Mouse (Mus musculus) CD4-positive, CD25-positive, alpha-beta regulatory T cell (primary cell): Measurements from ENCODE around the gene Fam83e. TPM values are rescaled to one million over a fixed set of nuclear protein-coding genes. Genes with fewer than 3 reads are reported as not detected.

Source experiments
- polyA plus RNA-seq: library from polyadenylated mRNA; unstranded; fragments of 100-300 nt; shearing (Covaris generic); gene quantifications from one replicate; pipeline ENCODE4 v1.2.1, GENCODE M21; 2017

The Fam83e gene
- 0.43 TPM for polyA plus RNA-seq

DNA sequence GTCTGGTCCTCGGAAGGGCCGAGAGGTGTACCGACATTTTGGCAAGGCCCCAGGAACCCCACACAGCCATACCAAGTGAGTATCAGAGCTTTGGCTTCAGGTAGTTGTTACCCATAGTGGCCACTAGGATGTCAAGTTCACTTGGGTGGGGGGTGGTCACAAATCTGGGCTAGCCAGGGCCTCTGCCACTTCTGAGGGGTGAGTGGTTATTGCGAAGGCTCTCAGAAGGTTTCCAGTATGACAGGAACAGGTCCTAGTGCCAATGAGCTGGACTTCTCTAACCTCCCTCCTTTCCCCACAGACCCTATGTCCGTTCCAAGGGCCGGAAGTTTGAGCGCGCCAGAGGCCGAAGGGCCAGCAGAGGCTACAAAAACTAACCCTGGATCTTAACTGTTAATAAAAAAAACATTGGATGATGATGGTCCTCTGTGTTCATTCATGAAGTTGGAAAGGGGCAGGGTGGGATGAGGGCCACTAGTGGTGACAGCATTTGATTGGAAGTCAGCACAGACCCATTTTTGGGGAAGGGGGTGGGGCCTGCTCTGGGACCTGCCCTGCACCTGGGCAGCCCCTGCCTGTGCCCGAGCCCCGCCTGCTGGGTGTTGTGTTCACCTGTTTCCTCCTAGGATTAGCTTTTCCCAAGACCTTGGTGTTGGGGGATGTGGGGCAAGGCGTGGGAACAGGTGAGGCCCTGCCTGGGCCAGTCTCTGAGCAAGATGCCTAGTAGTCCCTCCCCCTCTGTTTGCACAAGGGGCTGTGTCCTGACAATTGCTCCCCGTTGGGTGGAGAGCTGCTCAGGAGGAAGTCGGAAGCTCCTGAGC, at the start of gene Fam83e:
Fam83e (plus strand) TSS at position 800 of the 821 bp plus-strand sequence.

DNA sequence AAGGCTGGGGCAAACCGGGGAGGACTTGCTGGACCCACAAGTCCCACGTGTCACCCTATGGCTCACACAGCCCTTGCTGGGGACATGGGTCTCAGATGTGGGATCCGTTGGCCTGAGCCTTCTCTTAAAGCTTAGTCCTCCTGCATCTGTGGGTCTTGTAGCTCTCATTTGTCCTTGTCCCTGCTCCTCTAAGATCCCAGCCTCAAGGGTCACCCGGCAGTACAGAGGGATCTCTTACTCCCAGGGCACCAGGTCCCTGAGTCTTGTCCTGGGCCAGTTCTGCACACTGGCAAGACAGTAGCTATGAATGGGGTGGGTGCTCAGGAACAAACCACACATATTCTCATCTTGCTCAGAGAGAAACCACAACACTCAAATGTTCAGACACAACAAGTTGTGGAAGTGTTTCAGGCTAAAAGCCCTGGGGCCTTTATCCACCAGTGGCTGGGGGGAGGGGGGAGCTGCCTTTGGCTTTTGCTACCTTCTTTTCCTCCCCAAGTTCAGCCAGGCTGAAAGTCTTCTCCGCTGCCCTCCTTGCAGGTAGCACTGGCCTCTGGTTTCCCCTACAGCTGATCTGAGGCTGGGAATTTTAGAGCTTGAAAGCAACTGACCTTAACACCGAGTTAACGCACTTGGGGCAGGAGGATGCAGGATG, 37.5 kb upstream of the Fam83e start, which contains the start of gene Ntn5:
Ntn5 (plus strand) TSS at position 627 of the 655 bp plus-strand sequence.

DNA sequence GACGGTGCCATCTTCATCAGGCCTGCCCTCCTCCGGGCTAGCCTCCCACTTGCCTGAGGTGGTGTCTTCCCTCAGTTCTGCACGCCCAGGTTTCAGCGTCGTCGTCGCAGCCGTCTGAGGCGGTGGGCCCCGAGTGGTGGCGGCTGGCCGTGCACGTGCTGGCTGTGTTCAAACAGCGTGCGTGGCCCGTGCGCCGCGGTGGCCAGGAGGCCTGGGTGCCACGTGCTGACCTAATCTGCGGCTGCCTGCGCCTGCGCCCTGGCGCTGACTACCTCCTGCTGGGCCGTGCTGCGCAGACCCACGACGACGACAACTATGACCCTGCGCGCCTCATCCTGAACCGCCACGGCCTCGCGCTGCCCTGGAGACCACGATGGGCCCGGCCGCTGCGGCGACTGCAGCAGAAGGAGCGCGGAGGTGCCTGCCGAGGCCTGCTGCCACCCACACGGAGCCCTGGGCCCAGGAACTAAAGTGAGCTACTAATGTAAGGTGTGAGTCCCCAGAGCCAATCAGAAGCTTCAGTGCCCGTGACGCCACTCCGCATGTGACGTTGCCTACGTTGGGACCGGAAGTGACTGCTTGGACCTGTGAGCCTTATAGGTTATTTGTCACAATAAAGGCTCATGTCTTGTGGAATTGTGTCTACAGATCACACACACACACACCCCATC, 27.0 kb upstream of the Fam83e start, which contains the start of gene Sec1:
Sec1 (minus strand) TSS at position 482 of the 671 bp plus-strand sequence.

DNA sequence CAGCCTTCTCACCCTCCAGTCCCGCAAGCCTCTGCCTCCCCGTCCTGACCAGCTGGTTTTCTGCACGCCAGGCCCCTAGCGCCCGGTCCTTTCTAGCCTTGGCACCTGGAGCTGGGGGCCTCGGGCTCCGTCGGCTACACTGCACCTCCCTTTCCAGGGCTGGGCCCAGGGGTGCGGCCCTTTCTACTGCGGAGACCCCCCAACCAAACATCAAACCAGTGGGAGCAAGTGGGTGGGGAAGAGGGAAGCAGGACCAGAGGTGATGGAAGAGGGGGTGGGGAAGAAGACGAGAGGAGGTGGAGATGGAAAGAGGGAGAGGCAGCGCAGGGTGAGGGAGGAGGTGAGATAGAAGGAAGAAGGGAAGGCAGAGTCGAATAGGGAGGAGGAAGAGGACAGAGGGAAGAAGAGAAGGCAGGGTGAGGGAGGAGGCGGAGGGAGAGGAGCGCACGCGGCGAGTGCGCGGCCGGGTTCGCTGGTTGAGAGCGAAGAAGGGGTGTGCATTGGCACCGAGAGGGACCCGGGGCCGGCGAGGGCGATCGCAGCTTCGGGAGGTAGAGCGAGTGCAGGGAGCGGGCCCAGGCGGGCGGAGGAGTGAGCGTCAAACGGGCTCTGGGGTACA, 21.4 kb upstream of the Fam83e start, which contains the start of gene Car11:
Car11 (plus strand) TSS at position 321 of the 619 bp plus-strand sequence.

DNA sequence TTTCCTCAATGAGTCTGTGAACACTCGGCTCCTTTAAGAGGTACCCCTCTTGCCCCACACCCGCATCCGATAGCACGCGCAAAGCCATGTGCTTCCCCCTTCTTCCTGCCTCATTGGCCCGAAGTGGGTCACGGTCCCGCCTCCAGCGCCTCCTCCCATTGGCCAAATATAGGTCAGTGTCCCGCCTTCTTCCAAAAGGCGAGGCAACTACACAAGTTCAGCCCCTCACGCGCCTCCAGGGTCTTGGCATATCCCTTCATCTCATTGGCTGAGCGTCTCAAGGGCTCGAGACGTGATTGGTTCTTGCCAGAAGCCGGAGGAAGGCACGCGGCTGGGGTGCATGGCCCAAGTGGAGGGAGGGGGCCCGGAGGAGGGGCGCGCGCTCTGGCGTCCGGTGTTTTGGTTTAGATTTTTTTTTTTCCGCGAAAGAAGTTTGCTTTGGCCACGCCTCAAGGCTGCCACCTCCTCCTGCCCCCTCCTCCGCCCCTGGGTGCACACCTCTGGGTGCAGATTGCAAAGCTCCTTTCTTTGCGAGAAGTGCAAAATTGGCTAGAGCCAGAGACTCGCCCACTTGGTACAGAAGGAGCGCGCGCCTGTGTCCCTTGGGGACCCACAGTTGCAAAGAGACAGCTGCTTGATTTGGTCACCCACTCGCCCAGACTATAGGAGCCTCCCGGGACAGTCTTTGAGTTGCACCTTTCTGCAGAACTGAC, 16.1 kb upstream of the Fam83e start, which contains the start of gene Dbp:
Dbp (plus strand) TSS at position 359 of the 713 bp plus-strand sequence.

DNA sequence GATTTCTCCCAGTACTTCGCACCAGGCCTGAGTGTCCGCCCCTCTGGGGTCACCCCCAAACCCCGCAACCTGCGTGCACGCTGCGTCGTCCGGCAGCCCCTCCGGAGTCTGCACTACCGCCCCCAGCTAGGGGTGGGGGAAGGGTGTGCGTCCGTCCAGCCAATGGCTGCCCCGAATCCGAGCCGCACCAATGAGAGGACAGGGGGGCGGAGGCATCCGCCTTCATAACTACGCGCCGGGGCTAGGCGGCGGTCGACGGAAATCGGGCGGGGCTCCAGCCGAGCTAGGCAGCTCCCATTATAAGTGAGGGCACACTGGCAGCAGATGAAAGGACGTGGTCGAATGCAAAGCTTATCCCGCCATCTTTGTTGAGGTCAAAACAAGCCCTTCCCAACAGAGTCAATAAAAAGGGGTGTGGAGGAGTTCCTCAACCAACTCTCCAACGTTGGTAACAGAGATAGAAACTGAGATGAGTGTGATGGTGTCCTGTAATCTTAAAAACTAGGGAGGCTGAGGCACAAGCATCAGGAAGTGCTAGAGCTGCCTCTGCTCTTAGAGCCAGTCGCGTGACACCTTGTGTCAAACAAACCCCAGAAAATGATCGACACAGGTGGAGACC, 5.8 kb upstream of the Fam83e start, which contains the start of gene Rpl18:
Rpl18 (plus strand) TSS at position 368 of the 619 bp plus-strand sequence.

DNA sequence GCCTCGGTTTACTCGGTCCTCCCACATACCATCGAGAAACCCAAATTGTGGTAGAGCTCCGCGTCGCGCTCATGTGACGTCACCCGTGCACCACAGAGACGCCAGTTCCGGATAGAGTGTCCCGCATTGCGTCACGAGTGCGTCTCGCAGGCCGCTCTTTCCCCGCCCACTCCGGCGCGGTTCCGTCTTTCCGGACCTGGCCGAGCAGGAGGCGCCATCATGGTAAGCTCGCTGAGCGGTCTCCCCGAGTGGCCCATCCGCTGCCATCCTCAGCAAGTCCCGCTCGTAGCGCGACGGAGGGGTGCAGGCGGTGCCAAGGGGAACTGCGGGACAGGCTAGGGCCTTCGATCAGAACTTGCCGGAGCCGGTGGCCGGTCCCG, 3.1 kb upstream of the Fam83e start, which contains the start of gene Sphk2:
Sphk2 (minus strand) TSS at position 85 of the 380 bp plus-strand sequence.

DNA sequence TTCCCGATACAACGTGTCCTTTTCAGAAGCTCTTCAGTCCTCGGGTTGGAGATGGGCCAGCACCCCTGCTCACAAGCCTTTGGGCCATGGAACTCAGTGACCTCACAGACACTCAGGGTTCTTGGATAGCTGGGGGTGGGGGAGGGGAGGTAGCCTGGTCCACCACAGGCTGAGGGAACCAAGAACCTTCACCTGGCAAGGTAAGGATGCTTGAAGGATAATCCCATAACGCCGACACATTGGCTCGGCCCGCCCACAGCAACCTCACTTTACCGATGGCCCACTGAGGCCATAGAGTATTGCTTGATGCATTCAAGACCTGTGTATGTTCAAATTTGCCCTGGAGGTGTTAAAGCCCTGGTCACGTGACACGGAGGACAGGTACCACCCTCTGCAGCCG, 4.7 kb downstream of the Fam83e start, which contains the start of gene Spaca4:
Spaca4 (minus strand) TSS at position 101 of the 400 bp plus-strand sequence.

Other genes starting within 250 kb of the Fam83e start
- gene Tulp2, start 239.3 kb upstream of the Fam83e start, polyA plus RNA-seq = 2.7 TPM
- 0.35 TPM for gene Gm45808, start 234.4 kb upstream of the Fam83e start, polyA plus RNA-seq
- gene Dhdh, start 232.4 kb upstream of the Fam83e start, polyA plus RNA-seq = 0.89 TPM
- gene Nucb1, start 210.8 kb upstream of the Fam83e start, polyA plus RNA-seq = 226 TPM
- 99.4 TPM for gene Ppp1r15a, start 194.9 kb upstream of the Fam83e start, polyA plus RNA-seq
- gene Plekha4, start 194.9 kb upstream of the Fam83e start, polyA plus RNA-seq = 0.78 TPM
- gene Hsd17b14, start 166.3 kb upstream of the Fam83e start, polyA plus RNA-seq = 1.1 TPM
- 86.0 TPM for gene Bcat2, start 151.1 kb upstream of the Fam83e start, polyA plus RNA-seq
- gene Fgf21, start 105.7 kb upstream of the Fam83e start, polyA plus RNA-seq = not detected
- gene Fut1, start 103.9 kb upstream of the Fam83e start, polyA plus RNA-seq = not detected
- gene Izumo1, start 99.4 kb upstream of the Fam83e start, polyA plus RNA-seq = 0.14 TPM
- gene Rasip1, start 93.7 kb upstream of the Fam83e start, polyA plus RNA-seq = 6.5 TPM
- 1.7 TPM for gene Mamstr, start 81.2 kb upstream of the Fam83e start, polyA plus RNA-seq
- gene Fut2, start 54.8 kb upstream of the Fam83e start, polyA plus RNA-seq = 0.12 TPM
- gene Ntn5, start 37.2 kb upstream of the Fam83e start, polyA plus RNA-seq = 0.32 TPM
- gene Sec1, start 26.8 kb upstream of the Fam83e start, polyA plus RNA-seq = 0.35 TPM
- gene Car11, start 21.4 kb upstream of the Fam83e start, polyA plus RNA-seq = 8.4 TPM
- 53.0 TPM for gene Dbp, start 16.1 kb upstream of the Fam83e start, polyA plus RNA-seq
- gene Rpl18, start 5.8 kb upstream of the Fam83e start, polyA plus RNA-seq = 1,454 TPM
- 36.3 TPM for gene Sphk2, start 3.2 kb upstream of the Fam83e start, polyA plus RNA-seq
- gene Spaca4, start 4.6 kb downstream of the Fam83e start, polyA plus RNA-seq = not detected
- gene Lmtk3, start 62.5 kb downstream of the Fam83e start, polyA plus RNA-seq = 0.04 TPM
- gene Sult2b1, start 63.5 kb downstream of the Fam83e start, polyA plus RNA-seq = 3.0 TPM
- 87.9 TPM for gene Cyth2, start 93.4 kb downstream of the Fam83e start, polyA plus RNA-seq
- gene Kcnj14, start 103.6 kb downstream of the Fam83e start, polyA plus RNA-seq = not detected
- 37.3 TPM for gene Grwd1, start 109.7 kb downstream of the Fam83e start, polyA plus RNA-seq
- gene Kdelr1, start 151.6 kb downstream of the Fam83e start, polyA plus RNA-seq = 90.8 TPM
- 1.2 TPM for gene Grin2d, start 157.2 kb downstream of the Fam83e start, polyA plus RNA-seq
- not detected for gene Syngr4, start 175.5 kb downstream of the Fam83e start, polyA plus RNA-seq
- gene Tmem143, start 175.7 kb downstream of the Fam83e start, polyA plus RNA-seq = 9.6 TPM
- gene Emp3, start 200.2 kb downstream of the Fam83e start, polyA plus RNA-seq = 699 TPM
- 2.2 TPM for gene Ccdc114, start 202.9 kb downstream of the Fam83e start, polyA plus RNA-seq